Mouse (Mus musculus) Muller cell, postnatal 12 days (primary cell): ENCODE results near the gene Rps15a.

ENCODE experiments used
- DNase-seq: peaks from one replicate; pipeline ENCODE4 v3.0.0-alpha.2; 2015; ENCODE audit errors: inconsistent ontology term

The Rps15a gene

DNA sequence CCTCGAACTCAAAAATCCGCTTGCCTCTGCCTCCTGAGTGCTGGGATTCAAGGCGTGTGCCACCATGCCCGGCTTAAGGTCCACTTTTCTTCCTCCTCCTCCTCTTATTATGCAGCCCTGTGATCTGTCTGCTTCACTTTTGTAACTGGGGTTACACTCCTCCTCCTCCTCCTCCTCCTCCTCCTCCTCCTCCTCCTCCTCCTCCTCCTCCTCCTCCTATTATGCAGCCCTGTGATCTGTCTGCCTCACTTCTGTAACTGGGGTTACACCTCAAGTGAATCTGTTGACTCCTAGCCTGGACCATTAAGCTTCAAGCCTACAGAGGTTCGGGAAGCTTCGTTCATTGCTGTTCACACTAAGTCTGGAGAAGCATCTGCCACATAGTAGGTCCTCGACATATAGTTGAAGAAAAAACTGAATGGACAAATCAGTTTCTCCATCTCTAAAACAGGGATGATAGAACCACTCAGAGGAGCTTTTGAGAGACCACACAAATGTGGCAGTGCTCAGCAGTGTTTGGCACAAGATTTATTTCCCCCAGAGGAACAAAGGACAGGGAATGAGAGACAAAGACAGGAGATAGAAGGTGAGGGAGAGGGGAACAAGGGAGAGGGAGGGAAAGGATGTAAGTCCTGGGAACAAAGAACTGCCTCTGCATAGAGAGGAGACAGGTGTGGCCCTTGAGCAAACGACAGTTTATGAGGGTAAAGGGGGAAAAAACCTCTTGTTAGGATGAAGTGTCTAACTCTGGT lies 975 bp upstream of the Rps15a start:
- DNase-seq = no peak

- no peak for DNase-seq
These were observed 483 bp downstream of the Rps15a start for GRCm38 (mm10) chr7:118115533-118115876.

DNA sequence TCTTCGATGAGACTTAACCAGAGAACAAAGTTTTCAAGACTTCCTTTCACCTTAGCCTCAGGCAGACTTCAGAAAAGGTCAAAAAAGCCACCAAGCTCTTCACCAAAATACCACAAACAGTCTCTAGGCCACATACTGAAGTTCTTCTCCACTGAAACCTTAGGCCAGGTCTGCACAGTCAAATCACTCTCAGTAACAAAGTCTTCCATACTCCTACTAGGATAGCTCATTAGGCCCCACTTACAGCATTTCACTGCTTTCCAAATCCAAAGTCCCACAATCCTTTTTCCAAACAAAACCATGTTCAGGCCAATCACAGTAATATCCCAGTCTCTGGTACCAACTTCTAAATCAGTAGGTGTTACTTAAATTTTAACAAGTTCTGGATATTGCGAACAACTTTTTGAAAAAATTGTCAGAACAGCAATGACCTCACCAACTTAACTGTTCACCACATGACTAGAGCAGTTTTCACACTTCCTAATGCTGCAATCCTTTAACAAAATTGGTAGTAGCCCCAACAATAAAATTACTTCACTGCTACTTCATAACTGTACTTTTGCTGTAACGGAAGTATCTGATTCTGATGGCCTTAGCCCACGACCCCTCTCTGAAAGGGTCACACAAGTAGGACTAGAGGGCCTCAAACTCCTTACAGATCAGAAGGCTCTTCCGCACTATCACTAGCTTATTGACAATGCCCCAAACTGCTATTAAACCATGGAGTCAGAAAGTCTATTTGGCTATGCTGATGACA lies 2.3 kb downstream of the Rps15a start:
- no peak for DNase-seq

DNA sequence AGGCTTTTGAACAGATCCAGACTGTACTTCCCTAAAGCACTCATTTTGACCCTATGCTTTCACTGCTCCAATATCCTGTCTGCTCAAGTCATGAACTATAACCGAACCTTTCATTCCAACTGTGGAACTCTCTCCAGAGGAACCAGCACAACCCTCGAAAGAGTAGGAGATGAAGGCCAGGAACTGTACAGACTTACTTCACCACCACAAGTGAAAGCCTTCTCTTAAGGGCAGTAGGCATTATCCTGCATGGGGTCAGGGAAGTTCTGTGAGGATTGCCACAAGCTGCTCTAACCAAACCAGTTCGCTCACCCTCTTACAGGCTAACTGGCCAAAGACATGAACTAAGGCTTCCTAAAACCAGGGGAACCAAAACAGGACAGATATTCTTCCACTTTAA lies 4.9 kb downstream of the Rps15a start:
- DNase-seq = no peak

DNA sequence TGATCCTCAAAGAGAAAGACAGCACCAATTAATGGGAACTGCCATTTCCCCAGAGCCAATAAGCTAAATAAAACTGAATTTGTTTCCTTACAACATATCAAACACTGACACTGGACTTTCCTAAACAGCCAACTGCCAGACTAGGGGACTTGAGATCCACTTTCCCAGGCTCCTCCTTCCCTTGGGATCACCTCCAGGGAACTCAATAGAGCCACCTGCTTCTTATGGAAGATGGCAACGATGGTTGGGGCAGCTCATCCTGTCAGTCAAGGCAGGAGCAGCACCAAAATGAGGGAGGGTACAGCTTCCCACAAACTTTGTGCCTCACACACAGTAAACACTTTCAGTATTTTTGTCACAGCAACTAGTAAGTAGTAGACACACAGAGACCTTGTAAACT lies 8.3 kb downstream of the Rps15a start:
- DNase-seq = no peak

GRCm38 (mm10) chr7:118104458-118105052 lies 11.4 kb downstream of the Rps15a start:
- DNase-seq = peak; percentile 76

- no peak for DNase-seq
These were observed 12.3 kb downstream of the Rps15a start for GRCm38 (mm10) chr7:118103462-118104379.

GRCm38 (mm10) chr7:118102678-118103461 lies 13.1 kb downstream of the Rps15a start:
- DNase-seq = no peak

- DNase-seq = peak; percentile 68
These were observed 13.8 kb downstream of the Rps15a start for GRCm38 (mm10) chr7:118102231-118102630.

DNA sequence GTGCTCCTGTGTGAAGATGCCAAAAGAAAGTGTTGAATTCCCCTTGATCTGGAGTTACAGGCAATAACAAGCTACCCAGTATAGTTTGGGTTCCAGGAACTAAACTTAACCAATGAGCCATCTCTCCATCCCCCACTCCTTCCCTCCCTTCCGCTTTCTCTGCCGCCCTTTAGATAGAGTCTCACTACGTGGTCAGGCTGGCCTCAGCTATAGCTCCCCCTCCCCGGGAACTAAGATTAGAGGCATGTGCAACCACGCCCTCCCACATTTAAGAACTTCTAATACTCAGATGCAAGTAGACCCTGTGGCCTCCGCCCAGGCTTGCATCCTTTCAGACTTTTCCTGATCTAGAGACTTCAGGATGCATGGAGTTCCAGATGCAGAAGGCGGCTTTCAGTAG lies 18.4 kb downstream of the Rps15a start:
- no peak for DNase-seq

DNA sequence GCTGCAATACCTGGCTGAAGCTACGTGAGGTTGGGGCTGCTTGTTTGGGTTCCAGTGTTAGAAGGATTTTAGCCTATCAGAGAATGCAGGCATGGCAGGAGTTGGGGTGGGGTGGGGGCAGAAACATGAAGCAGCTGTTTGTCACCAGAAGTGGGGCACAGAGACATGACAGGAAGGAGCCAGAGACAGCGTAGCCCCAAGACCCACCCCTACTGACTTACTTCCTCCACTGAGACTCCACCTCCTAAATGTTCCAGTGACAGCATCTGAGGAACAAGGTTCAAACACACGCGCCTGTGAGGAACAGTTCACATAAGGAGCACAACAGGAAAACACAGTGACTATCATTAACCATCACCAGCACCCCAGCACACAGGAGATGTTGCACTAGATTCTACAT lies 36.0 kb downstream of the Rps15a start:
- DNase-seq = no peak

DNA sequence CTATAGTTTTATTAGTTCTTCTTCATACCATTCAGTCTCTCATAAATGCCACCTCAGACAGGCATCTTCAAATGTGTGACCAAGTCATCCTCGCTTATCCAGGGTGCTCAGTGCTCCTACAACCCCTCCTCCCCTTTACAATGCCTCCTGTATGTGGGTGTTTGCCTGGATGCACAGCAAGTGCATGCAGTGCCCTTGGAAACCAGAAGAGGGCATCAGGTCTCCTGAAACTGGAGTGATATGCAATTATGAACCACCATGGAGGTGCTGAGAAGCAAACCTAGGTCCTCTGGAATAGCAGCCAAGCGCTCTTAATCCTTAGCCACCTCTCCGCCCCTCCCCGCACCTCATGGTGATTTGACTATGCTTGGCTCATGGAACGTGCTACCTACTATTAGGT lies 36.9 kb downstream of the Rps15a start:
- DNase-seq = no peak

DNA sequence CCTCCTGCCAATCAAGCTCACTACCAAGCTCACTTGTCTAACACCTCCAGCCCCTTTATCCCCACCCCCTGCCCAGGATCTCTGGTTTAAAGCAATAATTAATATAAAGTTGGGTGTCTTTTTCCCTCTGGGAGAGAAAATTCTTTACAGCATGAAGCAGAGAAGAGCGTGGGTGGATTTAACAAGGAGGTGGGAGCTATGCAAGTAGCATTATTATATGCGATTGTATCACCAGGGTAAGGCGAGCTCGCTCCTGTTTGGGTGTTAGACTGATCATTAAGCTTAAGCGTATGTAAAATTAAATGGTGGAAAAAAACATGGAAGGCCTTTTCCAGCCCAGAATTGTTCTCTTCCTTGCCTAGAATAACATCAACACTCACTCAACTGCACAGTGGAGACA lies 48.7 kb downstream of the Rps15a start:
- DNase-seq = no peak

DNA sequence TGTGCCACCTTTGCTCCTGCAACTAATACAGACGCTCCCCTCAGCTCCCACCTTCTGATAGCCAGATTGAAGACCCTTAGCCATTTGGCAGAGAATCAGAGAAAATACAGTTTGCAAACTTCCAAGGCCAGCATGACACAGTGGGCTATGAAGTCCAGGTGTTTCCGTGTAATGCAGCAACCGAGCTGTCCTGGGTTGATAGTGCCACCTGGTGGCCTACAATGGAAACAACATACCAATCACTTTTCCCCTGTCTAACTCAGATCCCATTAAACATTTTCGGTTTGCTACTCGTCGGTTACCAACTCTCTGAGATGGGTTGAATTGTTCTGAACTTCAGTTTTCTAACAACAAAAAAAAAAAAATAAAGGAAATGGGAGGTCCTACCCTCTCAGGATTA lies 59.7 kb downstream of the Rps15a start:
- DNase-seq = no peak
